Mouse (Mus musculus): ENCODE data around the gene Ugp2. TPM values are rescaled to one million over a fixed set of nuclear protein-coding genes. Genes with fewer than 3 reads are reported as not detected.

The Ugp2 gene
- total RNA-seq, 1 experiment from 2014 or later, result 96.5 TPM

Other genes with a start within 250 kb of the Ugp2 start
- gene Vps54, start 131.9 kb downstream of the Ugp2 start, total RNA-seq (2017), result 170 and 182 TPM in 2 replicates
- 2.1 and 5.0 TPM in 2 replicates for gene Wdpcp, start 201.0 kb upstream of the Ugp2 start, total RNA-seq (2017)
- gene Mdh1, start 201.2 kb upstream of the Ugp2 start, total RNA-seq (2017), result 64.7 and 73.3 TPM in 2 replicates

All from neutrophil, adult 5-6 weeks (primary cell).